Mouse (Mus musculus) small intestine, adult 2 months (tissue): ENCODE measurements around the gene Gpc2.

Source experiments
- CTCF ChIP-seq: fragments of 200-500 bp; IDR thresholded peaks from 2 replicates; pipeline ENCODE4 v1.5.1; 2012; ENCODE audit warnings: low read depth, mild to moderate bottlenecking, control low read depth, inconsistent platforms, low read length, moderate library complexity, mixed read lengths; ENCODE audit not compliant: insufficient replicate concordance, insufficient read length; ENCODE audit errors: extremely low read depth
- POLR2A ChIP-seq: fragments of 200-500 bp; IDR thresholded peaks from 2 replicates; pipeline ENCODE4 v1.6.1; 2012; ENCODE audit warnings: low read depth, mild to moderate bottlenecking, control low read depth, inconsistent platforms, low read length, moderate library complexity

DNA sequence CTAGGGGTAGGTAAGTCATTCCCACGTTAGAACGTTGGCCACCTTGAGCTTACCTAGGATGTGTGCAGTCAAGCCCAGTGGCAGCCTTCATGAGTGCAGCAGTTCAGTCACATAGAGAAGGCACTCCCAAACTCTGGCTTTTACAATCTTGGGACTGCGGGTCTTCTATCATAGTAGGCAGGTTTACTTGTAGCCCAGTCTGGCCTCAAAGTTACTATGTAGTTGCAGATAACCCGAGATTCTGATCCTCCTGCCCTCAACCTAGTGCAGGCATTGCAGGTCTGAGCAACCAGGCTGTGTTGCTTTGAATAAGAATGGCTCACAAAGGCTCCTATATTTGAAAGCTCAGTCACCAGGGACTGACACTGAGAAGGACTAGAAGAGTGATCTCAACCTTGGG is 53.3 kb downstream of the Gpc2 start:
- TF ChIP-seq CTCF (no peak), POLR2A (no peak)
